Mouse (Mus musculus) adrenal gland, postnatal 10 days (tissue): ENCODE results near the gene Trdmt1. TPM values are rescaled to one million over a fixed set of nuclear protein-coding genes. Genes with fewer than 3 reads are reported as not detected.
A peak's percentile ranks its signal among the peaks of the same experiment; 100 is the strongest.
"Not testable (repeated sequence)": the region's sequence is repeated elsewhere in the genome, so short reads cannot be mapped to it uniquely, and the experiment has no call there.

Experiments used
- DNase-seq: peaks from one replicate; pipeline ENCODE4 v3.0.0; 2021; ENCODE audit warnings: mixed read lengths
- long read RNA-seq, 2 experiments: library from polyadenylated mRNA; stranded (forward); transcript quantifications; one replicate each; pipeline ENCODE4 v2.0.0; 2021
- total RNA-seq, 2 experiments: library from RNA; stranded (reverse); gene quantifications; 2 replicates each; pipeline ENCODE4 v1.2.3; 2021

Gene Trdmt1
- 1 to 10 TPM; 5.7 to 9.6 TPM for total RNA-seq
- long read RNA-seq, experiment 1, partial matches to known transcripts = 1 of 3 reads
- long read RNA-seq, experiment 1, other reads (novel, unspliced or antisense) = 0 of 3 reads
- long read RNA-seq, experiment 2, partial matches to known transcripts = 1 of 3 reads
- long read RNA-seq, experiment 2, other reads (novel, unspliced or antisense) = 0 of 3 reads

DNA sequence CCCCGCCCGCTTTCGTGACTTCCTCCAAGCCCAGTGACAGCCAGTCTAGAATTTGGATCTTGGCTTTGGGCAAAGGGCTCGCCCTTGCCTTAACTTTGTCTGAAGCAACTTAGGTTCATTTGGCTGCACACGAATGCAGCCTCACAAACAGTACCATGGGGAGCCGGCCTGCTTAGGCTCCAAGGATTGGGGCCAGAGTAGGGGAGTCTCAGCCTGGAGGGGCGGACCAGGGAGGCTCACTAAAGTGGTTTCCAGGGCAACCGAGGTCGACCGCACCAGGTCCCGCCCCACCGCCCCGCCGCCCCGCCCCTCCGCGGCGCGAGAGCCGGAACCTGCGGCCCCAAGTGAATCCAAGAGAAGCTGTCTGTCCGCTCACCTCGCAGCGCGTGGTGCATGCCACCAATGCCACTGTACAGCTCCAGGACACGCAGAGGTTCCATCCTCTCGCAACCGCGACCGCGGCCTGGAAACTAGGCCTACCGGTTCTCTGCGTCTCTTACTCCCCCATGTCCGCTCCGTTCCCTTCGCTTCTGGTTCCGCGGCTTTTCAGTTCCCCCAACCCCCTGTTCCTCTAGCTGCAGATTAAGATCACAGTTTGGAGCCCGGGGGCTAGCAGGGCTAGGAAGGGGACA, at the start of gene Trdmt1:
TSS of gene Trdmt1 (minus strand) at position 476 of the 632 bp plus-strand sequence.
- peak; percentile 93 for DNase-seq

DNA sequence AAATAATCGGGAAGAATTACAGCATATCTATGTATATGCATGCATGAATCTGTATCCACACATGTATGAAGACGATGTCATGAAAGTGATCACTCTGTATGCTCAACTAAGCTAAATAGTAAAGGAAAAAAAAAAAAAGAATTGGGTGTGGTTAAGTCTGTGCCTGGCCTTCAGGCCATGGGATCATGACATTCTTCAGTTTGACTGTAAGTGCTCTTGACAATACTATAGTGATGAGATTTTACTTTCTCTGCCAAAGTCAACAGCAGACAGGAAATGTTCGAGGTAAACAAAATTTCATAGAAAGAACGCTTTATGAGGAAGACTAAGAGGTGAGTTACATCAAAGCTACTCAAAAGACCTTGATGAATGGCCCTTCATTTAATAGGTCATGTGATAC, 48.9 kb upstream of the Trdmt1 start:
- no peak for DNase-seq

DNA sequence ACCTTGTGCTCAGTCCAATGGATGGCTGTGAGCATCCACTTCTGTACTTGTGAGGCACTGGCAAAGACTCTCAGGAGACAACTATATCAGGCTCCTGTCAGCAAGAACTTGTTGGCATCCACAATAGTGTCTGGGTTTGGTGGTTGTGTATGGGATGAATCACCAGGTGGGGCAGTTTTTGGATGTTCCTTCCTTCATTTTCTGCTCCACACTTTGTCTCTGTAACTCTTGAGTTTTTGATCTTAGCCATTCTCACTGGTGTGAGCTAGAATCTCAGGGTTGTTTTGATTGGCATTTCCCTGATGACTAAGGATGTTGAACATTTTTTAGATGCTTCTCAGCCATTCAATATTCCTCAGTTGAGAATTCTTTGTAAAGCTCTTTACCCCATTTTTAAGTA, 39.3 kb upstream of the Trdmt1 start:
- DNase-seq = not testable (repeated sequence)

DNA sequence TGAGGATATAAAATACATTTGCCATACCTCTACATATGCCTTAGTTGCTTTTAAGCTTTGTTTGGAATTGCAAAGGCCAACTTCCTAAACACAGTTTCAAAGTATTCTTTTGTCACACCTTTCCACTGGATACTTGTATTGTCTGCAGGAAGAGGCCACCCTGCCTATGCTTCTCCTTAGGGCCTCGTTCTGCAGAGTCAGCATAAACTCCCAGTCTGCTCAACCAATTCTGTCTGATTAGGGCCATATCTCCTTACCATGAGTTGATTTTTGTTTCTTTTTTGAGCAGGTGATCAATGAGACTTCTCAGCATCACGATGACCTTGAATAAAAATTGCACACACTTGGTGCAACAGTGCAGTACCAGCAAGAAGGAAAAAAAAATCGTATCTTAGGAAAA, 37.7 kb upstream of the Trdmt1 start:
- no peak for DNase-seq

DNA sequence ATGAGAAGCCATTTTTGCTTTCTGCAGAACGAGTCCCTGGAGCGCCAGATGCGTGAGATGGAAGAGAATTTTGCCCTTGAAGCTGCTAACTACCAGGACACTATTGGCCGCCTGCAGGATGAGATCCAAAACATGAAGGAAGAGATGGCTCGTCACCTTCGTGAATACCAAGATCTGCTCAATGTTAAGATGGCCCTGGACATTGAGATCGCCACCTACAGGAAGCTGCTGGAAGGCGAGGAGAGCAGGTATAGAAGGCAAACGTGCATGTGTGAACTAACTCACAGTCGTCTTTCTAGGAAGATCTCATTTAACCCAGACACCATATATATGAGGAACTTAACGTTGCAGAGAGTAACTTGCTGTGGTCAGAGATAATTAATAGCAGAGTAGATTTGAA, 35.5 kb upstream of the Trdmt1 start:
- peak; percentile 32 for DNase-seq

DNA sequence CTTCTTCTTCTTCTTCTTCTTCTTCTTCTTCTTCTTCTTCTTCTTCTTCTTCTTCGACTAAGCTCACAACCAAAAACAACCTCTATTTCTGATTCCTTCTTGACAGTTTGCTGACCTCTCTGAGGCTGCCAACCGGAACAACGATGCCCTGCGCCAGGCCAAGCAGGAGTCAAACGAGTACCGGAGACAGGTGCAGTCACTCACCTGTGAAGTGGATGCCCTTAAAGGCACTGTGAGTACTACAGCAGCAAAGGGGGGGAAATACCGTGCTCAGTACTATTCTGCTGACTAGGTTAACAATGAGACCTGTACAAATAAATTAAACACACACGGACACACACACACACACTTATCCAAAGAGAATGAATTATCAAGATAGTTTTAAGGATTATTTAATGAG, 34.8 kb upstream of the Trdmt1 start:
- DNase-seq = no peak

DNA sequence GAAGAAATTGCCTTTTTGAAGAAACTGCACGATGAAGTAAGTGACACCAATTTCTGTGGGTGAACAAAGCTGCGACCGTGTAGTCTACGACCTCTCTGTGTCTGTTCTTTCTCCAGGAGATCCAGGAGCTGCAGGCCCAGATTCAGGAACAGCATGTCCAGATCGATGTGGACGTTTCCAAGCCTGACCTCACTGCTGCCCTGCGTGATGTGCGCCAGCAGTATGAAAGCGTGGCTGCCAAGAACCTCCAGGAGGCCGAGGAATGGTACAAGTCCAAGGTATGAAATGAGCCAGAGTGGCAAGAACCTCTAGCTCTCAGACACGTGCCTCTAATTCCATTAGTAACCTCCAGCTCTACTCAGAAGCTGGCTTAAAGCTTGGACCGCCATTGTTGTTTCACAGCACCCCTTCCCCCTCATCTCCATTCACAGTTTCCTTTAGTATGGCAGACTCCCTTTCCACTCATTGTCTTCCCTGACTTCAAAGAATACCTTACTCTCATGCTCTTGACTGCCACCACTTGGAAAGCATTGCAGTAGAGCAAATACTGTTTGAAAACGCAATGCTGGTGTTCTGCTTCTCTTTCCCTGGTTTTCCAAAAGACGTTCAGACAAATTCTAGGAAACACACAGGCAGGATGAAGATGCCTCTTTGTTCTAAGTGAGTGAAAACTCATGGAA, 34.1 kb upstream of the Trdmt1 start:
- peak; percentile 31 for DNase-seq

DNA sequence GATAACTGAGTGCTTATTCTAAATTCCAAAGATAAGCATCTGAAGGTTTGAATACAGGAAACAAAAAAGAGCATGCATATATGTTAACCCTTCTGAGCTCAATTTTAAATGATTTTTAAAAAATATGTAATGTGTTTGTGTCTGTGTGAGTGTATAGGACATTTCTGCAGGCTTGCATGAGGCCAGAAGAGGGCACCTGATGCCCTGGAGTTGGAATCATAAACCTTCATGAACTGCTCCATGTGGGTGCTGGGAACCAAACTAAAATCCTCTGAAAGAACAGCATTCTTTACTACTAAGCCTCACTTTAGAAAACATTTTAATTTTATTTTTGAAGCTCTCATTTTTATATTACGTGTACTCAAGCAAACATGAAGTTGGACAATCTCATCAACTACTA, 32.9 kb upstream of the Trdmt1 start:
- DNase-seq = no peak

DNA sequence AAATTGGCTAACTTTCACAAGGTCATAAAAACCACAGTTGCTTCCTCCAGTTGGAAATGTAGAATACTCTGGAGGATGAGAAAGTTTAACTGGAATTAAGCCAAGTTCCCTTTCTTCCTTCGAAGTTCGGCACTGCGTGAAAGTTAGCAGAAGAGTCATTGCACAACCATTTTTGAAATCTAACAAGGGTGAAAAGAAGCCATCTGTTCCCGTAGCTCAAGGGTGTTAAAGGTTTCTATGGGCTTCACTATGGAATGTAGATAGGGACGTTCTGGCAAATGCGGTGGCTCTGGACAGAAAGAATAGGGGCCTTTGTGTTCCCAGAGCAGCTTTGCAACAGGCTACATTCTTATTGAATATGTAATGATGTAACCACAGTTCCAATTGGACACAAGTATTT, 31.5 kb upstream of the Trdmt1 start:
- DNase-seq = no peak

DNA sequence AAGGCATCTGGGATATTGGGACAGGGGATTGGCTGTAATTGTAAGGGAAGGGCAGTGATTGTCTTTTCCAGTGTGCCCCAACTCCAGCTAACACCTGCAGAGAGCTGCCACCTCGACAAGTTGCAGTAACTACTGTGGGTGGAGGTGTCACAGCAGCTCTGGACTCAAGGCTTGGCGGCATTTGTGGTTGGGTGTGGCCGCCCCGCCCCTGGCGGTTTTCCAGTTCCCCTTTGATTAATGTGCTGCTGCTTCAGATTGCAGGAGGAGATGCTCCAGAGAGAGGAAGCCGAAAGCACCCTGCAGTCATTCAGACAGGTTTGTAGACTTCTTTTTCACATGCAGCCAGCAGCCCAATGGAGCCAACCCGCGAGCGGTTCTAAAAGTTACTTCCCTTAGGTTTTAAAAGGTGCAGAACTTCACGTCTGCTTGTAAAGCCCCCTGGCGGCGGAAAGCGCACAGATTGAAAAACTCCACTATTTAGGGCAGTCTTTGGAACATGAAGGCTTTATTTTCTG, 30.9 kb upstream of the Trdmt1 start:
- peak; percentile 87 for DNase-seq

DNA sequence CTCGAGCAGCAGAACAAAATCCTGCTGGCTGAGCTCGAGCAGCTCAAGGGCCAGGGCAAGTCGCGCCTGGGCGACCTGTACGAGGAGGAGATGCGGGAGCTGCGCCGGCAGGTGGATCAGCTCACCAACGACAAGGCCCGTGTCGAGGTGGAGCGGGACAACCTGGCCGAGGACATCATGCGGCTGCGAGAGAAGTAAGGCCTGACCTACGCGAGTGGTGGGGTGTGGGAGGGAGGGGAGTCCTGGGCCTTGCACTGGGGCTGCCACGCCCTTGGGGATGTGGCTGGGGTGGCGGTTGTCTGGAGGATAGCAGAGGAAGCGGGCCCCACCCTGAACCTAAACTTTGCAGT, 30.3 kb upstream of the Trdmt1 start:
- DNase-seq = peak; percentile 41

DNA sequence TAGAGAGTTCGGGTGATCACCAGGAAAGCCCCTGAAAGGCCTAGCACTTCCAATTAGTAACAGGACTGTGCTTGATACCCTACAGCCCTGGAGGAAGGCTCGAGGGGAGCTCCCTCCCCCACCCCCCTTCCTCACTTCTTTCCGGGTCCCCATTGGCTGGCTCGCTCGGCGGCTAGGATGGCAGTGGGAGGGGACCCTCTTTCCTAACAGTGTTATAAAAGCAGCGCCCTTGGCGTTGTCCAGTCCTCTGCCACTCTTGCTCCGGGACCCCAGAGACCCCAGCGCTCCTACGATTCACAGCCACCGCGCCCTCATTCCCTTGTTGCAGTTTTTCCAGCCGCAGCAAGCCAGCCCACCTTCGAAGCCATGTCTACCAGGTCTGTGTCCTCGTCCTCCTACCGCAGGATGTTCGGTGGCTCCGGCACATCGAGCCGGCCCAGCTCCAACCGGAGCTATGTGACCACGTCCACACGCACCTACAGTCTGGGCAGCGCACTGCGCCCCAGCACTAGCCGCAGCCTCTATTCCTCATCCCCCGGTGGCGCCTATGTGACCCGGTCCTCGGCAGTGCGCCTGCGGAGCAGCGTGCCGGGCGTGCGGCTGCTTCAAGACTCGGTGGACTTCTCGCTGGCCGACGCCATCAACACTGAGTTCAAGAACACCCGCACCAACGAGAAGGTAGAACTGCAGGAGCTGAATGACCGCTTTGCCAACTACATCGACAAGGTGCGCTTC, 29.8 kb upstream of the Trdmt1 start:
- peak; percentile 82 for DNase-seq

DNA sequence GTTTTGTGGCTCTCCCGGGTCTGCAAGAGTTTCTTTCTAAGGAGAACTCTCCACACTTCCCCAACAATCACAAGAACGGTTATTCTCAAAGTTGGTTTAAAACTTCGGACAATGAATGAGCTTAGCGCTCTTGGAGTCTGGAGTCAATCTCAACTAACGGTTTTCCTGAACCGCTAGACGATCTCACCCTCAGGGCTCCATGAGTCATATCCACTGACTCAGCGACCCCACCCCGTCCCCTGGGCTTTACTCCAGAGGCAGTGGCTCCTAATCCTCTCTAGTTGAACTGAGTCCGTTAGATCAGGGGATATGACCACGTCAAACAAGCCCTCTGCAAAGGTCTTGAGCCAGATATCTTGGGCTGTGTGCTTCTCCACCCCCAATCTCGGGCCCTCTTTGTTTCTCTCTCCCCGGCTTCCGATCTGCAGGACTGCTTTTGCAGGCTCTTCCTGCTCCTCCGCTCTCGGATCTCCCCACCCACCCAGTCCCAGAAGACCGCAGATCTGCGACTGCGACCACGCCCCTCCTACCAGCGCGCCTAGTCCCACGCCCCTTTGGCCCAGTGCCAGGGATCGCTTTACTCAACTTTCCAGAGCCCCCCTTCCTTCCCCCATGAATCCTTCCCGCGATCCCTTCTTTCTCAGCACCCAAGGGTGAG, 29.1 kb upstream of the Trdmt1 start, which contains the start of gene Vim:
TSS of gene Vim (plus strand) at position 520 of the 658 bp plus-strand sequence.
- DNase-seq = peak; percentile 90

DNA sequence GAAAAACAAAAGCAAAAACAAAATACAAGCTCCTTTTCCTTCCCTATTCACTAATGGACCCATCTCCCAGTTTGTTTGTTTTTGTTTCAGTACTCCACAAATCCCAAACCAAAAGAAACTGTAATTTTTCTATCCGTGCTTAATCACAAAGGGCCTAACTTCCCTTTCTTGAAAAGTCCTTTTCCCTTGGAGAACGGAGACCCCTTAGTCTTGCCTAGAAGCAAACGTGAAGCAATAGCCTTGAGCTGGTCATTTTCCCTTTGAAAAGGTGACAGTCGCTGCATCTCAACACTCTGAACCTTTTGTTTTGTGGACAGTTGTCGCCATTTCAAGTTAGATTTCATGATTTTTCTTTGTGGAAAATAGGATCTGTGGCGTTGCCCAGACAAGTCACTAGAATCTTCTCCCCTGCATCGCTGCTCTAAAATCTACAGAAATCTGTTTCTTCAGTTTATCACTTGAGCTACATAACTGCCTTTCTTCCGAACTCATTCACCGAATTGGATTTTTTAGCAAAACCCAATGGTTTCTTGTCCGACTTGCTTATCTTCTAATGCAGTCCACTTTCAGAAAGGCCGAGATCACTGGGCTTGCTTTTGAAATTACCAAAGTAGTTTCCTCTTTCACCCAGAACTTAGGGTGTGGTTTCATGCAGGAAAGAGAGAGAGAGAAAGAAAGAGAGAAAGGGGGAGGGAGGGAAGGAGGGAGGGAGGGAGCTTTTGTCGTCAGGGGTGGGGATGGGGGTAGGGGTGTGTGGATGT, 28.4 kb upstream of the Trdmt1 start:
- peak; percentile 10 for DNase-seq

DNA sequence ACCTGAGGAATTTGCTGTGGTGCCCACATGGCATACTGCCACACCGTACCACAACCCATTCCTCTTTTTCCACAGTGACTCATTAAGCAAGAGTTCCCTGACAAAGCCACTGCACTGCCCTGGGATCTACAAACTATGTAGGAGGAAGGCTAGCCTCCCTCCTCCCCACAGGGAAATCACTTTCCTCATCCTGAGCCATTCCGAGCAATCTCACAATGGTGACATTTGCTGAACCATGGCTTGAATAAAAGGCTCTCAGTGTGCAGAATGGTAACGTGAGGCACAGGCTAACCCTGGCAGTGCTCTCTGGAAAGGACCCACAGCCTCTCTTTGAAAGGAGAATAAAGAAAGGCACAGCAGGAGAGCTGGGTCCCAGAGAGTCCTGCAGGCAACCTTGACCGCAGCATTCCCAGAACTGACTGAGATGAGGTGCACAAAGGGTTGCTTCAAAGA, 27.7 kb upstream of the Trdmt1 start:
- peak; percentile 16 for DNase-seq

DNA sequence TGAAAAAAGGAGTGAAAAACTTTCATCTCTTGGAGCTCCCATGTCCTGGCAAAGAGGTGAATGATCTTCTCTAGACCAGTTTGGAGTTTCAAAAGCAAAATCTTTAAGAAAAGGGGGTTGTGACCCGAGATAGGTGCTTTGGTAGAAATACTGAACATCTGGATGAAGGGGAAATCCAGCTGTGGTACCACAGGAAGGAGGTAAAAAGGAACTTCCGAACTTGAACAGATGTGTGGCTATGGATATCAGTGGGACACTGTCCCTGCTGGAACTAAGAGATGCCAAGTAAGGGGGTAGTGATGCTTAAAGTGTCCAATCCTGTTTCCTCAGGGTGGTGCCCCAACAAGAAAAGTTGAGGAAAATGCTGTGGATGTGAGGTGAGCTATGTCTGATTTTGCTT, 25.7 kb upstream of the Trdmt1 start:
- no peak for DNase-seq

DNA sequence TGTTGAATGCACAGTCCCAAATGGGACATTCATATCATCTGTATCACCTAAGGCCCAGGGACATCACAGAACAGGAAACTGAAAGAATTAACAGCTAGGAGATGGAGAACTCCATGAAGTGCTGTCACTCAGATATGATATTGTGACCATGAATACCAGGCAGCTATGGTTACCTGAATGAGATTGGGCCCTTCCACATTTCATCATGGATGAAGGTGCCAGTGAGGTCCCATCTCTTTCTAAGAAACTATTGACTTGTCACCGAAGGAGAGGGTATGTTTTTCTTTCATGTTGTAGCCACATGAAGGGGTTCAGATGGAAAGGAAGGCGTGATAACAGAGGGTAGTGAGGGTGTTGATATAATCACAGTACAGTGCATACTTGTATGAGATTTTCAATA, 15.9 kb upstream of the Trdmt1 start:
- DNase-seq = no peak

DNA sequence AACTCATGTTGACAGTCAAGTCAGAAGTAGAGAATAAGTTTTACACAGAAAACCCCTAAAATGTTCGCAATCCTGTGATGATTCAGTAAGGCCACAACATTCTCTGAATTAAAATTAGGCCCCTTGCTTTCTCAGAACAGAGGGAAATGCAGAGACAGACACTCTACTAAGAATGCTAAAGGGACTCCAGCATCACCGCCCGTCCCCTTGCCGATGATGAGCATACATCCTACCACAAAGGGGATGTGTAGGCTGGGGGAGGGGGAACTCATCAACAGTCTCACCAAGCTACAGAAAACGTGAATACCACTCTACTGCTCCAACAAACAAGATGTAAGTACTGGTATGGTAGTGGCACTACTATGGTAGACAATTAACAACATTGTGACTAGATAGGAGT, 15.3 kb upstream of the Trdmt1 start:
- DNase-seq = no peak

DNA sequence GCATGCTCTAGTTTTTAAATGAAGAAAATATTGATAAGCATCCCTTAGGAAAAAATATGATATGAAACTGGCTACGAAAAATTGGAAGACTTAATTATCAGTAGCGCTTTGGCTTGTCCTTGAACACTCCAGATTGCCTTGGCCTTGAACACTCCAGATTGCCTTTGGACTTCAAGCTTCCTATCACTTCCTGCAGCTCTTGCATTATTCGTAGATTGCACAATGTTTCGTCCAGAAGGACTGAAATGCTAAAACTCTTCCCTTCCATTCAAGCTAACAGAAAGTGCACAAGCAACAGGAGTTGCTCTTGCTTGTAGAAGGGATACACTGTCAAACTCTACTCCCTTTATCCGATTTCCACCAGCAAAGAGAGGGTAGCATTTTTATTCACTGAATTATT, 14.8 kb upstream of the Trdmt1 start:
- DNase-seq = no peak

DNA sequence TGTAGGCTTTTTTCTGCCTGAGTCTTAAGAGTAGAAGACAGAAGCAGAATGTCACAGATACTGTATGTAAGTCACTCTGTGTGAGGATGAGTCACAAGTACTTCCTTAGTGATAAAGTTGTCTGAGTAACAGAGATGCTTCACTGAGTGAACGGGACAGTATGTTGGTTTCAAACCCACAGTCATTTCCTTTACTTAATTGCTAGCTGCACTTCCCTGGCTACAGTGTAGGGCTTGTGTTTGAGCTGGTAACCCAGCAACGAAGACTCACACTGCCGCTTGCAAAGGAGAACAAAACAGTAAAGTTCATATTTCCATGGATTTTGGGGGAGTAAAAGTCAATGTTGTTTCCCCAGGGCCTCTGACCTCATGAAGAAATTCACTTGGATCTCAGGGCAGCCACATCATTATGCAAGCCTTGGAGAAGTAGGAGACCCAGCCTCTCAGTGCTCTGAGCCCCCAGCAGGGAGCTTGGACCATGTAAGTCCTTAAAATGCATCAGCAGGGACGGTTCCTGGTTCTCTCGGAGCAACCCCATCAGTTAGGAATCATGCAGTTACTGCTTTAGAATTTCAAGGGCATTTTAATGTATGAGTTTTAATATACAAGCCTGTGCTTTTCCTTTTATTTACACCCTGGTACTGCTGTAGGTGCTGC, 14.3 kb upstream of the Trdmt1 start:
- DNase-seq = no peak
